Mouse (Mus musculus): ENCODE results near the gene Vav1.

Gene Vav1

DNA sequence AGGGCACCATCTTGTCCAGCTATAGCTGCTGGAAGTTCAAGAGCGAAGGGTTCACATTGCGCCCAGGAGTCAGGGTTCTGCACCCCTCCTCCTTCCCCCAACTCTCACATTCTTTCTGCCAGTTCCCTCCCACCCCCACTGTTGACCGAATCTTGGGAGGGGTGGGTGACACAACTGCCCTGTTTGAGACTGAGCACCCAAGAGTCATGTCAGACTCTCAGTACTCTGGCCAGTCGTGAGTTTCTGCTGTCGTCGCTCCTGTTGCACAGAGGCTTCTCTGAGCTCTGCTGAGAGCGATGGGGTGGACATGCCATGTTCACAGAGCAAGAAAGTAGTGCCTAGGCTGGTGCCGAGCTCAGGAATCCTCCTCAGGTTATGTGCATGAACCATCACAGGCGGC lies 60.4 kb downstream of the Vav1 start:
- DNase-seq (ENCODE audit: low spot score): no peak

DNA sequence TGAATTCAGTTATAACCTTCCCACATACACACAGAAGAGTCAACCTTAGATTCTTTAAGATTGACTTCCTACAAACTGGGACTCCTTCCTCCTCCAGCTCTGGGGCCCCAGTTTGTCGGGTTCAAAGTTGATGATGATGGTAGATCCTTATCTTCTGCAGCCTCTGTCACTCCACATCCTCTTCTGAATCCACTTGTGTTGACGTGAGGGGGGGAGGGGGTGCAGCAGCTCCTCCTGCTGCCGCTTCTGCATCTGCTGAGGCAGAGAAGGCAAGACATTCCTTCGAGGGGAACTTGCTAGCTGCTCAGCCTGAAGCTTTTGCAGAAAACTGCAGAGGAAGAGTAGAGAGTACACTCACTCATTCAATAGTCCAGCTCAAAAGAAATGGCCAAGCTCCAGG lies 62.7 kb downstream of the Vav1 start:
- no peak for DNase-seq (ENCODE audit: low spot score)

DNA sequence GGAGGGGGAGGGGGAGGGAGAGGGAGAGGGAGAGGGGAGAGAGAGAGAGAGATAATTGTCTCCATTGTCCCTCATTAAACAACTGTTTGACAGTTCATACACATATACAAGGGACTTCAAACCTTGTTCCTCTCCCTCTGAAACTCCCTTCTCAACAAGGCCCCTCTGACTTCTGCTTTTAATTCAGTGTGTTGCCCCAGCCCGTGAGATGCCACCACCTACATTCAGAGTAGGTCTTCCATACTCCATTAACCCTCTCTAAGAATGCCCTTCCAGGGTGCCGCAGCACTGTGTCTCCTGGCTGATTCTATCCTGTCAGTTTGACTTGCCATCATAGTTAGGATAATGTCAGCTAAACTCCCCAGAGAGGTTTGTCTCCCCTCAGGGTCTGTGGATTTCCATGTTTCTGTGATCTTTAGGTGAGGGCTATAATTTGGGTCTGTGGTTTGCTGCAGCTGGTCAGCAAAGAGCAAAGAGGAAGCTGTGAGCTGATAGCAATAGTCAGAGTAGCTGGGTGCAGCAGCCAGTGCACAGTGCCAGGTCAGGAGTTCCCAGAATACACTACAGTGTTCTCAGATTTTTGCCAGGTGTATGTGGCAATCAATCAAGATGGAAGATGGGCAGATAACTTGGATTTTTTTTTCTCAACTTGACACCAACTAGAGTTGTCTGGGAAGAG lies 65.3 kb downstream of the Vav1 start:
- DNase-seq (ENCODE audit: low spot score): no peak

DNA sequence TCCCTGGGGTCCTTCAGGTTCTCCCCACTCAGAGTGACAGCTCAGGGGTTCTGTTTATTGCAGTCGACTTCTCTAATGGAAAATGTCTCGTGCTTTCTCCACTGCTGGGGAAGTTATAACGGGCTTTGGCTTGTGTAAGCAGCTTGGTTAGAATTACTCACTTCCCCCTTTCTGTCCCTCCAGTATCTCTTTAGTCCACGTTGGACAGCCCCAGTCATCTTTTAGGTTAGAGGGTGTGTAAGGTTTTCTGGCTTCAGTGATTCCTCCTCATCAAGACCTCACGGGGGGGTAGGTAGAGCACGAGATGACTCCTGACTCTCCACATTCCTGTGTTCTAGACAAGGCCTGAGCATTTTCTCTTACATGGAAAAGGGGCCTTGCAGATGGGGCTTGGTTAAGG lies 68.1 kb downstream of the Vav1 start:
- no peak for DNase-seq (ENCODE audit: low spot score)

DNA sequence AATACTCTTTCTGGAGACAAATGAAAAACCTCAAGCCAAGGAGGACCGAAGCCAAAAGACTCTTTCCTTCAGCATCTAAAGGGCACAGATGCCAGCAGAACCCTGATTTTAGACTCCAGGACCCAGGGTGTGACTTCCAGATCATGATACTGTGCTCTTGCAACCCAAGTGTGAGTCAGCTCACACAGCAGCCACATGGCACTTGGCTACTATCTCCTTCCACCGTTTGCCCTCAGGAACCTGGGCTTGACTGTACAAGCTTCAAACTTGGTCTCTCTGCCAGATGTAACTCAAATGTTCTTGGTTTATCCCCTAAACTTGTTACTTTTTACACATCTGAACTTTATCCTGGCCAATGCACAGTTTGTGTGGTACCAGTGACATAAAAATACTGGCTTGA lies 68.9 kb downstream of the Vav1 start:
- no peak for DNase-seq (ENCODE audit: low spot score)

DNA sequence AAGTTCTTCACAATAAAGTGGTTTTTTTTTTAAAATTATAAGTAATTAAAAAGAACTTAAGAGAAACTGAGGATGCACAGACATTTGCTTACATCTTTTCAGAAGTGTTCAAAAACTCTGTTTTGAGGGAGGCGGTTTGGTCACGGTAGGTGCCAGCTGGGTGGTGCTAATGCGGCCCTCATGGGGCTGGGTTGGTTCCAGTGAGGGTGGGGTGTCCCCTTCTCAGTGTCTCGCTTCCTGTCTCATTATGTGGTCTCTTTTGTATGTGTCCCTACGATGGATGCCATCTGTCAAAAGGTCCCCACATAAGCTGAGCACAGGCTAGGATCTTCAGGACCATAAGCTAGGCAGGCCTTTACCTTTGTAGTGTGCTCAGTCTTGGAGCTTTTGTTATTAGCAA lies 70.2 kb downstream of the Vav1 start:
- DNase-seq (ENCODE audit: low spot score): no peak

DNA sequence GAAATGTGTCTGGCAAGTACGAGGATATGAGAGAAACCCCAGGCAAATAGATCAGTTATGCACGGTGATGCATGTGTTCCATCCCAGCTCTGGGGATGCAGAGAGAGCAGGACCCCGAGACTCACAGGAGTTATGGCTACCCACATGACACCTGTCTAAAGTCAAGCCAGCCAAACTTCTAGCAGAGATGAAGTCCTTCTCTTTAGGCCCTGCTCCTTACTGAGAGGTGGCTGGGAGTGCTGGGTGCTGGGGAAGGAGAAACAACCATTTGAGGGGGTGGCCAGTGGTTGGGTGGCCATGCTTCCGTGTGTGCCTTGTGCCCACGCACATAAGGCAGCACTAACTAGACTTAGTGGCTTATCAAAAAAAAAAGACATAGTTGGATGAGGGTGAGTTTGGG lies 71.3 kb downstream of the Vav1 start:
- no peak for DNase-seq (ENCODE audit: low spot score)

DNA sequence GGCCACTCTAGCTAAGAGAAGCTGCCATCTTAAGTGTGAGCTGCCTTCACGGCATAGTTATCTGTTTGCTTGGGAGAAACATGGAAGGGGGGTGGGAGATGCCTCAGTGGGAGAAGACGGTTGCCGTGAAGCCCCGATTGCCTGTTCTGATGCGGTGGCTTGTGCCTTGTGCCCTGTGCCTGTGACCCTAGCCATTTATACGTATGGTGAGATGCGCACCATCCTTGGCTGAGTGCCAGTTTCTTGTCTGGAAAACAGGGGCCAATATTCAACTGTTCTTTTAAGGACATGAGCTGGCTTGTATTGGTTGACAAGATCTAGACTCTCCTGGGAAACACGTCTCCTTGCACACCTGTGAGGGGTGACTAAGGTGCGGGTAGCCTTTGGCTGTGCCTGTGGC lies 72.2 kb downstream of the Vav1 start:
- no peak for DNase-seq (ENCODE audit: low spot score)

DNA sequence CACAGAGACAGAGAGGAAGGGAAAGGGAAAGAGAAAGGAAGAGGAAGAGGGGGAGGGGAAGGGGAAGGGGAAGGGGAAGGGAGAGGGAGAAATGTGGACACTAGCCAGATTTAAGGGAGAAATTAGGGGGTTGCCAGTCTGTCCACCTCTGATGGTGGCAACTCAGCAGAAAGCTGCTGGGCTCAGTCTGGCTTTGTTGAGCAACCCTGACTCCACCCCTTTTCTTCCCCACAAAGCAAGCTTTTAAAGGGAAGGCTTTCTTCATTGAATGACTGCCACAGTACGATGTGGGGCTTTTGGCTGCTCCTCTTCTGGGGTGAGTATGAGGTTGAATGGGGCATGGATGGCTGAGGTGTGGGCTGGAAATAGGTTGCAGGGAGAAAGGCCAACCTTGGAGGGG lies 79.5 kb downstream of the Vav1 start, which contains the start of gene Adgre1:
Adgre1 (plus strand) TSS at position 251 of the 400 bp plus-strand sequence.
- no peak for DNase-seq (ENCODE audit: low spot score)

DNA sequence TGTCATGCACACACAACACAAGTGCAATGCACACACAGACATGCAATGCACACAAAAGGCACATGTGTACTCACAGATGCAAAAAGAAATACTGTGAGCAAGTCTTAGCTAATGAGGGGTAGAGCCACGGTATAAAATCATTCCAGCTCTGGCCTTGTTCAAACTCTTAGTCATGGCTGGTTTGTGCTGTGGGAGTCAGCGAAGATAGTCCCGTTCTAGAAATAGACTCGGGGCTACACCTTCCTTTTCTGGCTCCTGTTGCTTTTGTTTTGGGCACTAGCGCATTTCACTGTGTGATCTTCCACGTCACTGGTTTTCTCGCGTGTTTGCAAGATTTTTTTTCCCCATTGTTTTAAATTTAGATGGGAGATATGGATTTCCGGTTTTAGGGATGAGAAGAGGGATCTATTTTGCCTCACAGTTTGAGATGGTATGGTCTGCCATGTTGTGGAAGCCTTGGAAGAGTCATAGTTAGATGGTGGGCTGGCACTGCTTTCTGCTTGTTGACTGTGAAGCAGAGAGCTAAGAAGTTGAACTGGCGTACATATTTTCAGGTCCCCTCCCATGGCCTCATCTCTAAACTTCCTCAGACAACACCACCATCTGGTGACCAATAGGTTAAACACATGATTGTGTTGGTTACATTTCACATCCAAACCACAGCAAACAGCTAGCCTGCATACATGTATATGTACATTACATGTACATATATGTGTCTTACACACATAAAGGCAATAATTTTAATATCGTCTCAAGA lies 80.8 kb downstream of the Vav1 start:
- no peak for DNase-seq (ENCODE audit: low spot score)
